Mouse (Mus musculus) C2C12 (cell line): ENCODE results near the gene Gm5890. TPM values are rescaled to one million over a fixed set of nuclear protein-coding genes. Genes with fewer than 3 reads are reported as not detected.
"Not testable (repeated sequence)": the region's sequence is repeated elsewhere in the genome, so short reads cannot be mapped to it uniquely, and the experiment has no call there.

Source experiments
- H3K27me3 ChIP-seq: one replicate; pipeline ENCODE4 v1.6.1; 2011; ENCODE audit not compliant: control insufficient read depth, insufficient read depth, insufficient read length
- H3K36me3 ChIP-seq: one replicate; pipeline ENCODE4 v1.6.1; 2011; ENCODE audit not compliant: control insufficient read depth, insufficient read depth
- H3K4me3 ChIP-seq: one replicate; pipeline ENCODE4 v1.5.1; 2011; ENCODE audit warnings: mild to moderate bottlenecking, control low read depth; ENCODE audit not compliant: poor library complexity, insufficient read depth, severe bottlenecking
- H3K79me2 ChIP-seq: one replicate; pipeline ENCODE4 v1.6.1; 2011; ENCODE audit not compliant: control insufficient read depth, insufficient read depth
- H3K79me3 ChIP-seq: one replicate; pipeline ENCODE4 v1.6.1; 2011; ENCODE audit warnings: low read depth, control low read depth
- H3ac ChIP-seq: one replicate; pipeline ENCODE3; 2011; ENCODE audit warnings: low read depth; ENCODE audit not compliant: control insufficient read depth, insufficient read length
- long read RNA-seq, 2 experiments: library from polyadenylated mRNA; unstranded; transcript quantifications; one replicate each; pipeline ENCODE4 v2.0.0; 2019 to 2020
- polyA plus RNA-seq: library from polyadenylated mRNA; unstranded; fragments of >200 nt; fragmentation: generic; extraction: Trizol; gene quantifications from one replicate; pipeline ENCODE4 v1.2.1, GENCODE M21; 2012; ENCODE audit warnings: missing spikeins

The Gm5890 gene
- polyA plus RNA-seq: not detected
- long read RNA-seq, experiment 1: 0 reads
- long read RNA-seq, experiment 2: 0 reads

DNA sequence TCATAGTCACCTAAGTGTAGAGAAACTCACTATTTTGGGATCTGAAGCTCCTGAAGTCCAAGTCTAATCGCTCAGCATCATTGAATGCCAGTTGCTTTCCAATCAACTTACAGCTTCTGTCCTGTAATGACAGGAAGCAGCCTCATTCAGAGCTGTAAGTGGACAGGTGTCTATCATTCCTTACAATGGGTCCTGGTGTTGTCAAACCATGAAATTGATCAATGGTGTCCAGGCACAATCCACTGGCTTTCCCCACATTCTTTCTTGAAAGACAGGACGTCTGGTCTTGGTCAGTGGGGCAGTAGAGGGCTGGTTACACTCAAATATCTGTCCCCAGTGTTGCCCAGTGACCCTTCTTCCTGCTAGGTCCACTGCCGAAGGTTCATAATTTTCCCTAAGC is at the start of gene Gm5890:
Gene Gm5890, minus strand, starts transcription at position 101 of the 400 bp plus-strand sequence.
- H3K79me2 ChIP-seq, H3K4me3 ChIP-seq, H3ac ChIP-seq, H3K27me3 ChIP-seq, H3K79me3 ChIP-seq, H3K36me3 ChIP-seq: not testable (repeated sequence)

DNA sequence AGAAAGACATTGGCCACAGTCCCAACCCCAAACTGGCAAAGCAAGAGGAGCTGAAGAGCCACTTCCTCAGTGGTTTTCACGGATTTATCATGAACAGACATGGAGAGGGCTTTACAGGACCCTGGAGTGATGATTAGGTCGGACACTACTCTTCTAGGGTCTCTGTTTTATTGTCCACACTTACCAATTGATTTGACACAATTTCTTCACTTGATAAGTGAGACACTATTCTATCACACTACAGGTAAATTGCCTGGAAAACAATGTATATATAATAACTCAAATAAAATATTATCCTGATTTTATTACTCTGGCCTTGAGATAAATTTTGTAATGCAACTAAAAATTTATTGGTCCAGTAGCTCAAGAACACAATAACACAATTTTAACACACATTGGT is 28.9 kb downstream of the Gm5890 start, which contains the start of gene Gm4498:
Gene Gm4498, minus strand, starts transcription at position 101 of the 400 bp plus-strand sequence.
- not testable (repeated sequence) for H3K27me3 ChIP-seq, H3K36me3 ChIP-seq, H3K79me3 ChIP-seq, H3ac ChIP-seq, H3K4me3 ChIP-seq, H3K79me2 ChIP-seq

Other genes starting within 250 kb of the Gm5890 start
- not detected for gene Vmn1r91, start 163.2 kb downstream of the Gm5890 start, polyA plus RNA-seq
- not detected for gene Gm16442, start 140.3 kb downstream of the Gm5890 start, polyA plus RNA-seq
- gene Vmn1r93, start 123.7 kb downstream of the Gm5890 start, polyA plus RNA-seq: not detected
- not detected for gene Vmn1r94, start 94.5 kb downstream of the Gm5890 start, polyA plus RNA-seq
- not detected for gene Vmn1r95, start 69.1 kb downstream of the Gm5890 start, polyA plus RNA-seq
- not detected for gene Gm6164, start 57.2 kb downstream of the Gm5890 start, polyA plus RNA-seq
- gene Gm4498, start 29.0 kb downstream of the Gm5890 start, polyA plus RNA-seq: not detected
- gene Gm4133, start 71.2 kb upstream of the Gm5890 start, polyA plus RNA-seq: not detected
- not detected for gene Gm5728, start 112.6 kb upstream of the Gm5890 start, polyA plus RNA-seq
- gene Vmn1r100, start 155.1 kb upstream of the Gm5890 start, polyA plus RNA-seq: not detected
- gene Vmn1r101, start 179.8 kb upstream of the Gm5890 start, polyA plus RNA-seq: not detected
- gene Gm10670, start 212.1 kb upstream of the Gm5890 start, polyA plus RNA-seq: not detected
- gene Vmn1r103, start 247.7 kb upstream of the Gm5890 start, polyA plus RNA-seq: not detected